Mouse (Mus musculus): ENCODE measurements around the gene 1700037H04Rik.

DNA sequence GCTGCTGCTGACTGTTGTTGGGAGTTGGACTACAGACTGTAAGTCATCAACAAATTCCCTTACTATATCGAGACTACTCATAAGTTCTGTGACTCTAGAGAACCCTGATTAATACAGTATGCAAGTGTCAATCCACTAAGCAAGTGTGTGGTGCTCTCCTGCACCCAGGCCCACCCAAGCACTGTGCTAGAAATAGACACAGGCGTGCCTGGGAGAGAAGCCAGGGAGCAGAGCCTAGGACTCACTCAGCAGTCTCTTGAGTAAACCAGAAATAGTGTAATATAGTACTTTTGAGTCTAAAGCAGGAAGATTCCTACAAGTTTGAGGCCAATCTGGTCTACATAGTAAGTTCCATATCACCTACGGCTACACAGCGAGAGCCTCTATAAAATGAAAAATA, 55.9 kb downstream of the 1700037H04Rik start:
- TF ChIP-seq POLR2A (IDR thresholded peaks at IDR 0.05; ENCODE audit: insufficient read depth, low read depth, low read length) = no peak
- TF ChIP-seq CTCF (IDR thresholded peaks at IDR 0.05; ENCODE audit: insufficient read depth, low read depth, low read length) = no peak
